Mouse (Mus musculus) neural tube, embryonic 12.5 days (tissue): Measurements from ENCODE around the gene Pramef17. TPM values are rescaled to one million over a fixed set of nuclear protein-coding genes. Genes with fewer than 3 reads are reported as not detected.
"Not testable (repeated sequence)": the region's sequence is repeated elsewhere in the genome, so short reads cannot be mapped to it uniquely, and the experiment has no call there.

ENCODE experiments used
- ATAC-seq: fragments of 200-750 bp; cut with Nextera tagmentation; 2 replicates; pipeline ENCODE4 v1.8.0; 2017; ENCODE audit warnings: low read depth, mild to moderate bottlenecking, moderate TSS enrichment, moderate library complexity; ENCODE audit not compliant: low FRiP score
- H3K27ac ChIP-seq: fragments of 300-500 bp; sonication (generic); 2 replicates; pipeline ENCODE4 v1.5.1; 2016
- H3K27me3 ChIP-seq: fragments of 300-500 bp; sonication (generic); replicated peaks from 2 replicates; pipeline ENCODE4 v1.6.1; 2016; ENCODE audit warnings: mild to moderate bottlenecking
- H3K36me3 ChIP-seq: fragments of 300-500 bp; sonication (generic); 2 replicates; pipeline ENCODE4 v1.6.1; 2016; ENCODE audit warnings: mild to moderate bottlenecking
- H3K4me1 ChIP-seq: fragments of 300-500 bp; sonication (generic); 2 replicates; pipeline ENCODE4 v1.6.1; 2016
- H3K4me2 ChIP-seq: fragments of 300-500 bp; sonication (generic); replicated peaks from 2 replicates; pipeline ENCODE4 v1.6.1; 2016; ENCODE audit warnings: mild to moderate bottlenecking
- H3K4me3 ChIP-seq: fragments of 300-500 bp; sonication (generic); 2 replicates; pipeline ENCODE4 v1.5.1; 2016
- H3K9ac ChIP-seq: fragments of 300-500 bp; sonication (generic); 2 replicates; pipeline ENCODE4 v1.6.1; 2016; ENCODE audit warnings: mild to moderate bottlenecking
- H3K9me3 ChIP-seq: fragments of 300-500 bp; sonication (generic); 2 replicates; pipeline ENCODE4 v1.6.1; 2016; ENCODE audit warnings: mild to moderate bottlenecking
- WGBS: fragments of 180-500 bp; shearing (Covaris S2); methylation state at CpG from one replicate; pipeline ENCODE4 v1.1.7; 2016; 5-methylcytosine and 5-hydroxymethylcytosine counted together
- polyA plus RNA-seq: library from polyadenylated mRNA; unstranded; fragments of >200 nt; fragmentation: Nextera tagmentation; extraction: Ambion mirVana; gene quantifications from 2 replicates; pipeline ENCODE4 v1.2.1, GENCODE M21; 2016

The Pramef17 gene
- polyA plus RNA-seq: not detected in 2 replicates

GRCm38 (mm10) chr4:143994269-143994668 lies at the start of gene Pramef17:
Gene Pramef17, minus strand, starts transcription at chr4:143994369.
- not testable (repeated sequence) for H3K9me3 ChIP-seq, H3K27me3 ChIP-seq, ATAC-seq, H3K4me3 ChIP-seq, H3K9ac ChIP-seq, H3K4me2 ChIP-seq, H3K27ac ChIP-seq, H3K36me3 ChIP-seq, H3K4me1 ChIP-seq
- 62% methylated on average over 3 of the region's 3 CpGs for WGBS

- not testable (repeated sequence) for H3K4me3 ChIP-seq, H3K27ac ChIP-seq, H3K4me1 ChIP-seq, H3K27me3 ChIP-seq, H3K9ac ChIP-seq, H3K4me2 ChIP-seq, ATAC-seq, H3K36me3 ChIP-seq, H3K9me3 ChIP-seq
- 93% methylated on average over 17 of the region's 17 CpGs for WGBS
These were observed 6.0 kb downstream of the Pramef17 start for GRCm38 (mm10) chr4:143988126-143988525.

- H3K27ac ChIP-seq, H3K9ac ChIP-seq, H3K4me2 ChIP-seq, H3K36me3 ChIP-seq, ATAC-seq, H3K27me3 ChIP-seq, H3K4me1 ChIP-seq, H3K4me3 ChIP-seq, H3K9me3 ChIP-seq: not testable (repeated sequence)
- 91% methylated on average over 13 of the region's 17 CpGs for WGBS
These were observed 6.7 kb downstream of the Pramef17 start for GRCm38 (mm10) chr4:143987475-143987941.

DNA sequence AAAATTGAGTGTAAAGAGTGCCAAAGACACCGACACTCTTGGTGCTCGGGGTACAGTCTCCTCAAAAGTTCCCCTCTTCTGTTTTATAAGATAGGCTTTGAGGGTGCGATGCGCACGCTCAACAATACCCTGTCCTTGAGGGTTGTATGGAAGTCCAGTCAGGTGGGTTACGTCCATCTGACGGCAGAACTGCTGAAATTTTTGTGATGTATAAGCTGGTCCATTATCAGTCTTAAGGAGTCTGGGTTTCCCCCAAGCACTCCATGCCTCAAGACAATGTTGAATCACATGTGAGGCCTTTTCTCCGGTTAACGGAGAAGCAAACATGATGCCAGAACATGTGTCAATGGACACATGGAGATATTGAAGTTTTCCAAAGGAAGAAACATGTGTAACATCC lies 8.4 kb downstream of the Pramef17 start:
- H3K36me3 ChIP-seq, H3K9me3 ChIP-seq, H3K4me1 ChIP-seq, H3K4me3 ChIP-seq, ATAC-seq, H3K4me2 ChIP-seq, H3K27me3 ChIP-seq, H3K27ac ChIP-seq, H3K9ac ChIP-seq: not testable (repeated sequence)
- WGBS: 93% methylated on average over 6 of the region's 9 CpGs

- not testable (repeated sequence) for H3K36me3 ChIP-seq, H3K27ac ChIP-seq
- no CpG with 5 or more reads among the region's 7 CpGs for WGBS
These were observed 9.0 kb downstream of the Pramef17 start for GRCm38 (mm10) chr4:143985165-143985564.

DNA sequence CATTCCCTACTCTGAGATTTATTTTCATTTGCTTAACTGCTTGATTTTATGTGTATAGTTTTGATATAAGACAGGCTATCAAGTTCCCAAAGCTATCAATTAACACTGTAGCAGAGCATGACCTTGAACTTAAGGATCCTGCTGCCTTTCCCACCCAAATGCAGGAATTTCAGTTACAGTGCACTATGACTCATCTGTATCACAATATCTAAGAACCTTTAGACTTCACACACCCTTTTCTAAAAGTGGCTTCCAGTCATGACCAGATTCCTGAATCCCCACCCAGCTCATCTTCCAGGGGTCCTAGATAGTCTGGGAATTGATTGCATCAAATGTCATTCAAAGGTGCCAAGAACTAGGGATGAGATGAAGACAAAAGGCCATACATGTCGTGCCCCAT lies 10.7 kb downstream of the Pramef17 start:
- H3K4me1 ChIP-seq, H3K4me3 ChIP-seq, H3K9ac ChIP-seq, ATAC-seq, H3K4me2 ChIP-seq, H3K27me3 ChIP-seq, H3K36me3 ChIP-seq, H3K9me3 ChIP-seq, H3K27ac ChIP-seq: not testable (repeated sequence)
- WGBS: 47% methylated on average over 1 of the region's 1 CpGs

More at GRCm38 (mm10) chr4:143985165-143985564, 9.0 kb downstream of the Pramef17 start:
- ATAC-seq, H3K4me3 ChIP-seq, H3K4me1 ChIP-seq, H3K27me3 ChIP-seq, H3K9ac ChIP-seq, H3K4me2 ChIP-seq, H3K9me3 ChIP-seq: not testable (repeated sequence)

- H3K27ac ChIP-seq, H3K4me2 ChIP-seq, H3K9ac ChIP-seq, H3K27me3 ChIP-seq, H3K4me3 ChIP-seq, ATAC-seq, H3K36me3 ChIP-seq, H3K9me3 ChIP-seq, H3K4me1 ChIP-seq: not testable (repeated sequence)
- WGBS: 46% methylated on average over 2 of the region's 2 CpGs
These were observed 27.3 kb downstream of the Pramef17 start, which contains the start of gene Gm13101 for GRCm38 (mm10) chr4:143966850-143967249. Gene Gm13101, minus strand, starts transcription at chr4:143966950.

- H3K4me3 ChIP-seq, H3K27me3 ChIP-seq, H3K4me2 ChIP-seq, H3K36me3 ChIP-seq, H3K9ac ChIP-seq, H3K27ac ChIP-seq, H3K4me1 ChIP-seq, ATAC-seq: not testable (repeated sequence)
- 92% methylated on average over 1 of the region's 1 CpGs for WGBS
- H3K9me3 ChIP-seq: peaks cover 18% of the 10 kb centered on the region
These were observed 43.3 kb downstream of the Pramef17 start, which contains the start of gene Pramef25 for GRCm38 (mm10) chr4:143950916-143951315. Gene Pramef25, minus strand, starts transcription at chr4:143951016.

Other genes with a start within 250 kb of the Pramef17 start
- not detected in 2 replicates for gene Gm13023, start 205.0 kb downstream of the Pramef17 start, polyA plus RNA-seq
- gene Gm13084, start 178.3 kb downstream of the Pramef17 start, polyA plus RNA-seq: not detected in 2 replicates
- gene Gm13103, start 147.9 kb downstream of the Pramef17 start, polyA plus RNA-seq: not detected in 2 replicates
- not detected in 2 replicates for gene Pramef6, start 94.0 kb downstream of the Pramef17 start, polyA plus RNA-seq
- not detected in 2 replicates for gene Pramef25, start 43.4 kb downstream of the Pramef17 start, polyA plus RNA-seq
- not detected in 2 replicates for gene Gm13101, start 27.4 kb downstream of the Pramef17 start, polyA plus RNA-seq
- not detected in 2 replicates for gene Pramel4, start 64.8 kb upstream of the Pramef17 start, polyA plus RNA-seq
- gene Gm13102, start 112.1 kb upstream of the Pramef17 start, polyA plus RNA-seq: not detected in 2 replicates
- not detected in 2 replicates for gene Oog3, start 168.3 kb upstream of the Pramef17 start, polyA plus RNA-seq
- gene Oog2, start 196.3 kb upstream of the Pramef17 start, polyA plus RNA-seq: not detected in 2 replicates
- not detected in 2 replicates for gene C87977, start 218.9 kb upstream of the Pramef17 start, polyA plus RNA-seq